Mouse (Mus musculus): Measurements from ENCODE around the gene Gtf2h4.

GRCm38 (mm10) chr17:35700371-35700961, 26.9 kb upstream of the Gtf2h4 start:
- no peak for TF ChIP-seq CTCF (IDR thresholded peaks at IDR 0.05; ENCODE audit: control insufficient read depth, insufficient read depth, insufficient read length)
- TF ChIP-seq USF1 (IDR thresholded peaks at IDR 0.05; ENCODE audit: low read depth) = no peak
- no peak for TF ChIP-seq CEBPB (IDR thresholded peaks at IDR 0.05; ENCODE audit: low read depth)
- TF ChIP-seq MYOG (IDR thresholded peaks at IDR 0.05; ENCODE audit: control insufficient read depth, extremely low read depth, insufficient read length) = no peak
- no peak for TF ChIP-seq MAX (IDR thresholded peaks at IDR 0.05)
- peak; percentile 32 for TF ChIP-seq MYOD1 (IDR thresholded peaks at IDR 0.05; ENCODE audit: control insufficient read depth, insufficient read length, low read depth)
- no peak for TF ChIP-seq FOSL1 (IDR thresholded peaks at IDR 0.05; ENCODE audit: insufficient read depth, low read length, poor library complexity, severe bottlenecking)

All from C2C12 (cell line).